Mouse (Mus musculus) layer of hippocampus, postnatal 10 days (tissue): ENCODE measurements around the gene Dus1l. TPM values are rescaled to one million over a fixed set of nuclear protein-coding genes. Genes with fewer than 3 reads are reported as not detected.
"Not testable (repeated sequence)": the region's sequence is repeated elsewhere in the genome, so short reads cannot be mapped to it uniquely, and the experiment has no call there.

Experiments
- DNase-seq, 2 experiments: peaks; one replicate each; pipeline ENCODE4 v3.0.0; 2021; ENCODE audit warnings: low spot score in 2 of 2
- long read RNA-seq: library from polyadenylated mRNA; stranded (forward); transcript quantifications from one replicate; pipeline ENCODE4 v2.0.0, GENCODE M21; 2023
- total RNA-seq, 2 experiments: library from RNA; stranded (reverse); gene quantifications; 2 replicates each; pipeline ENCODE4 v1.2.3; 2021

Gene Dus1l
- 10 to 100 TPM; 42.3 to 44.5 TPM for total RNA-seq
- long read RNA-seq, partial matches to known transcripts: 21 of 37 reads
- long read RNA-seq, other reads (novel, unspliced or antisense): 16 of 37 reads

- DNase-seq: peak; percentile 100
Measured at GRCm38 (mm10) chr11:120795756-120796613, at the start of gene Dus1l. Gene Dus1l, minus strand, starts transcription at chr11:120796403.

DNA sequence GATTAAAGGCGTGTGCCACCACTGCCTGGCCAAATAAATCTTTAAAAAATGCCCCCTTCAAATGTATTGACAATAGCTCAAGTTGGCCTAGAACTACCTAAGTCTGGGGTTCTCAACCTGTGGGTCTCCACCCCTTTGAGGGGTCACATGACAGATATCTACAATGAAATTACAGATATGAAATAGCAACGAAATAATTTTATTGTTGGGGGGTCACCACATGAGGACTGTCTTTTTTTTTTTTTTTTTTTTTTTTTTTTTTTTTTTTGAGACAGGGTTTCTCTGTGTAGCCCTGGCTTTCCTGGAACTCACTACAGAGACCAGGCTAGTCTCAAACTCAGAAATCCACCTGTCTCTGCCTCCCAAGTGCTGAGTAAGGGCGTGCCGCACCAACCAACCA, 48.1 kb upstream of the Dus1l start:
- no peak for DNase-seq

DNA sequence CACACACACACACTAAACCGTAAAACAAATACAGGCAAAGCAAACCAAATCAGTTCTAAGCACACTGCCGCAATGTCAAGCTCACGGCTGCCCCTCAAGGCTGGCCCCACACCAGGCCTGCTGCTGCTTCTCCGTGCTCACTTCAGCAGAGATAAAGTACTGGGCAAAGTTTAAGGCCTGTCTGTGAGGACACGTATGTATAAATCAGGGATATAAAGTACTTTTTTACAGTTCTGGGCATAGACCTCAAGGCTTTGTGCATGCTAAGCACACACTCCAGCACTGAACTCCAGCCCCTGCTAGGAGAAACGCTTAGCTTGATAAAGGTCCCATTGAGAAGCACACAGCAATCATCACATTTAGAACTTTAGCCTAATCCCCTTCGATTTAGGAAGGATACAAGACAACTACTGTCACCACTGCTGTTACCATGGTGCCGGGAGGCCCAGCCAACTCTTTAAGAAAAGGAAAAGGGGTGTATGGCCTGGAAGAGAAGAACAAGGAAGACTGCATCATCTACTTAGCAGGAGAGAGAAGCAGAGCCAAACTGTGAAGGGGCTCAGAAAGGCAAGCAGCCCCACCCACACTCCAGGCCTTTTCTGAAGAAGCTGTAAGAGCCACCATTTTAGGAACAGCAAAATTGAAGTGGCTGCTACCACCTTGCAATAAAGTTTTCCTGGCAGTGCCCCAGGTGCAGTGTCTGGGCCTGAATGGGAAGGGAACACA, 37.5 kb upstream of the Dus1l start:
- no peak for DNase-seq

DNA sequence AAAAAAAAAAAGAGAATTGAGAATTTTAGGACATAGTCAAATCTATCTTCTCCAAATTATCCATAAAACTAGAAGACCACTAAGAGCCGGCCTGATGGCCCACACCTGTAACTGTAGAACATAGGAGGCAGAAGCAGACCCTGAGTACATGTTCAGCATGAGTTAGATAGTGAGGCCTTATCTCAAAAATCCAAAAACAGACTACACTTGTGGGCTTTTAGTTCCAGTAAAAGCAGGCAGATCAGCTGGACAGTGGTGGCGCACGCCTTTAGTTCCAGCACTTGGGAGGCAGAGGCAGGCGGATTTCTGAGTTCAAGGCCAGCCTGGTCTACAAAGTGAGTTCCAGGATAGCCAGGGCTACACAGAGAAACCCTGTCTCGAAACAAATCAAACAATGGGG, 36.8 kb upstream of the Dus1l start:
- not testable (repeated sequence) for DNase-seq

DNA sequence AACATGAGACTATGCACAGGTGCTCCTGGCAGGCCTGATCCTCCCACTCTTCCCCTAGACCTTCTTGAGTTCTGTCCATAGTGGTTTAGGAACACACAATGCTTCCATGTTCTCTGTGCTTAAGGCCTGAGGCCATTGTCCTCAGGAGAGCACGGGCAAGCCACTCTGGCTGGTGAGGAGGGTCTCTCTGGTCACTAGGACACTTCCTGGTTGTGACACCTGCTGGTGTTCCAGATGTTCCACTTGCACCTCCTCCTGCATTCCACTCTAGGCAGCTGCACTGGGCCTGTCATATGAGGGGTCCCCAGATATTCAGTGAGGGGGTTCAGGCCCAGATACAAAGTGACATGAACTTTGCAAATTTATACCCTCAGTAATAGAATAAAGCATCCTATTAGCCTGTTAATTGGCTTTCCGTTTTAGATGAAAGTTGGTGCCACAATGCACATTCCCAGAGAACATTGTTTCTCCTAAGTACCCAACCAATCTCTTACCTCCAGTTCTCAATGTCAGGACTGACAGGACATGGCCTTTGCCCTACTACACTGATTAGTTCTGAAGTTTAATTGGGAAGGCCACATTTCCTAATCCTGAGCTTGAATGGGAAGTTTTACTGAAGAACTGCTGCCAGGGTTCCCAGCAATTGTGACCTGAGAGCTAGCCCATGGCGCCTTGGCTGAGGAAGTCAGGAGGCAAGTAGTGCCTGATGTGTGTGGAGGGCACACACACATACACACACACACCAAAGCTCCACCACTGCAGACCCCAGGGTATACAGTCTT, 35.6 kb upstream of the Dus1l start:
- no peak for DNase-seq

- DNase-seq: peak in 1 of 2 experiments; percentile 10
Measured at GRCm38 (mm10) chr11:120830686-120831085, 34.5 kb upstream of the Dus1l start.

DNA sequence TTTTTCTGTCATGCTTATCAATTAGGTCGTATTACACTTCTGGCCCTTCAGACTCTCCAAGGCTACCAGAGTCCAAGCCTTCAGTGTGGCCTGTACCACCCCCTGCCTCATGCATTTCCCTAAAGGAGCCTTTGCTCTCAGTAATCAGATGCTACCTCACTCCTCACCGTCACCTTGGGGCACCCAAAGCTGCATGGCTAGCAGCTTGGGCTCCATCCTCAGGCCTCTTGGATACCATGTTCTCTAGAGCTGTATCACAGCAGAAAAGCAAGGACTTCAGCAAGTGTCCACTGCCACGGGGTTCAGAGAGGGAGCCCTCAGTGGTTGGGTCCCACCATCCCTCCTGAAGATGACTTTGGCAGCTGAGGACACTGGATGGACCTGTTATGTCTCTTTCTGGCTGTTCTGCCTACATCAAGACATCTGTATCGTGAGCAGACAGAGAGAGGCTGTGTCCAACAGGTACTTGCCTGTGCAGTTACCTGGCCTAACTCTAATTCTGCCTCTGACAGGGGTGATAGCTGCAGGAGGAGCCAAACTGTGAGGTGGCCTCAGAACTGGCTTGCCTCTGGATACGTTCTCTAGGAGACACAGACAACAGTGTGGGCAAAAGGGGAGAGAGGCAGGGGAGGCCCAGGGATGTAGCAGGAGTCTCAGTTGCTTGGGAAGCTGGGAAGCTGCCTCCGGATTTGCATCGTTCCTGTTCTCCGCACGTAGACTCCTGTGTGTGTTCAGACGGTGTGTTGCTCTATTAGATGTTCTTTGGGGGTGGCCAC, 33.7 kb upstream of the Dus1l start:
- DNase-seq: no peak

DNA sequence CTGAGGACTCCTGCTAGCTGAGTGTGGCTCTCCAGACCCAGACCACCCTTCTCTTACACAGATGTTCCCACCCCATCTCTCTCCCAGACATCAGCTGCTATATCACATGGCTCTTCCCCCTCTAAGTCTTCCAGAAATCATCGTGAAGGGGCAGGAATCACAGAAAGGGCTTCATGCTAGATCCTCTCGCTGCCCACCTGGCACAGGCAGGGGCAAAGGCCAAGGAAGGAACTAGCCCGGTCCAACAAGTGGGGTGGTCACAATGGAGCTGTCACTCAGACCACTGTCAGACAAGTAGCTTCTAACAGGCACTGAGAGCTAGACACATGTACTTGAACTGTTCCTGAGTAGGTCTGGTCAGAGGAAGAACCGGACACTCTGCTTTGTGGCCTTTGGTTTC, 32.2 kb upstream of the Dus1l start:
- peak in 1 of 2 experiments; percentile 2 for DNase-seq

- peak; percentile 3 to 11 for DNase-seq
Measured at GRCm38 (mm10) chr11:120826016-120826953, 30.1 kb upstream of the Dus1l start.

- DNase-seq: peak; percentile 36 to 38
Measured at GRCm38 (mm10) chr11:120825289-120825863, 29.2 kb upstream of the Dus1l start.

DNA sequence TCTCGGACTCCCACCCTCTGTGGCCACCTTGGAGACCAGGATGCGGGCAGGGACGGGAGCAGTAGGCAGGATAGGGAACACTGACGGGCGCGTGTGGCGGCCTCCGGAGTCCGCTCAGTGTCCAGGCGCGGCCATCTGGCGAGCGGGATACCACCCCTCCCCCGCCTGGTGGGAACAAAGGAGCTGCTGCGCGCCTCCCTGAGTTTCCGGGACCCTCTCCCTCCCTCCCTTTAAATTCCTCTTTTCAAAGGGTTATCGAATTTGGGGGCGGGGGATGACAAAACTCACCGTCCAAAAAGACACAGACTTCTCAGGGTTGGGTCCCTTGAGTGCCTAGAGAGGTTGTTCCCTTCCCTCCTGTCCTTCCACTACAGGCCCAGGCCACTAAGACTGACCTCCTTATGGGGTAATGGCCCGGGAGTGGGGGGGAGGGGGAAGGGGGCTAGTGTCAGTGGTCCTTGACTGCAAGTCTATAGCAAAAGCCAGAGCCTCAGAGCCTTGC, 28.6 kb upstream of the Dus1l start:
- DNase-seq: no peak

DNA sequence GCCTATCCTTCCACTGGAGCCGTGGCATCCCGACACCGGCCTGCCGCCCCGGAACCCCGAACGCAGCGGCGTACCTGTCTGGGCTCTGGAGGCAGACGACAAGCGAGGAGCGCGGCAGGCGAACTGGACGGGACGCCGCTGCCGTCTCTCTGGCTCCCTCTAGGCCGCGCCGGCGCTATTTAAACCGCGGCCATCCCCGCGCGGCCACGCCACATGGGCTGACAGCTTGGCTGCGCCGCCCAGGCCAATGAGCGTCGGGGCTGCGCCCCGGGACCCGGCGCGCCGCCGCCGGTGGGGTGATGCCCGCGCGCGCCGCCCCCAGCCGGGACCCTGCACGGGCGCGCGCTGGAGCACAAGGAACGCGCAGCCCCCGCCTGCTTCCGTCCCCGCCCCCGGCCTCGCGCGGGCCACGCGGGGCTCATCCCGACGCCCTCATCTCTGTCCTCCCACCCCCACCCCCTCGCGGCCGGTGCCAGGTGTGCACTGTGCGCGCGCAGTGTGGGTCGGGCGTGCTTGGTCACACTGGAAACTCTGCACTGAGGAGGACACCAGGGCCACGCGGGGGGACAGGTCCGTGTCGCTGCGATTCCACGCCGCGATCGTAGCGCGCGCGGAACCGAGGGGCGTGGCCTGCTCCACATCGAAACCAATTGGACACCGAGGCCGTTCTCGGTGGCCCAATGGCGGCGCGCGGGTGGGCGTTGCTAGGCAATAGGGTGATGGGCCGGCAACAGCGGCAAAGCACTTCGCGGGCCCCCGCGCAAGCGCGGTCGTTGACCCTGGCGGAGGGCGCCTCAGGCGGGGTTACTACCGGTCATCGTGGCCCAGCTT, 28.0 kb upstream of the Dus1l start, which contains the start of gene Fasn:
Gene Fasn, minus strand, starts transcription at position 592 of the 831 bp plus-strand sequence.
- peak; percentile 98 to 99 for DNase-seq

DNA sequence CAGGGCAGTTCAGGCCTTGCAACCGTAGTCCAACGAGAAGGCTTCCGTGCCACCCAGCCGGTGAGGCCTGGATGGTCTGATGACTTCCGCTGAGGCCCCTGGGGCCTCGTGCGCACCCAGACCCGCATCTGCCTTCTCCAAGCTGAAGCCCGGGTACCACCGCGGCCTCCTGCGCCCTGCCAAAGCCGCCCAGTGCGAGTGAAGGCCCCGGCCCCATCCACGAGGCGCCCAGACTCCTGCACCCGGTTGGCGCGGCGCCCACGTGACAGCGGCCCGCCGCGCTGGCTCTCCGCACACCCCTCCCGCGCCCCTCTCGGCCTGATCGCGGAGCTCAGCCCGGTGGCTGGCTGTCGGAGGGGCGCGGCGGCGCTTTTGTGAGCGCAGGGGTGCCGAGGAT, 27.3 kb upstream of the Dus1l start:
- no peak for DNase-seq

DNA sequence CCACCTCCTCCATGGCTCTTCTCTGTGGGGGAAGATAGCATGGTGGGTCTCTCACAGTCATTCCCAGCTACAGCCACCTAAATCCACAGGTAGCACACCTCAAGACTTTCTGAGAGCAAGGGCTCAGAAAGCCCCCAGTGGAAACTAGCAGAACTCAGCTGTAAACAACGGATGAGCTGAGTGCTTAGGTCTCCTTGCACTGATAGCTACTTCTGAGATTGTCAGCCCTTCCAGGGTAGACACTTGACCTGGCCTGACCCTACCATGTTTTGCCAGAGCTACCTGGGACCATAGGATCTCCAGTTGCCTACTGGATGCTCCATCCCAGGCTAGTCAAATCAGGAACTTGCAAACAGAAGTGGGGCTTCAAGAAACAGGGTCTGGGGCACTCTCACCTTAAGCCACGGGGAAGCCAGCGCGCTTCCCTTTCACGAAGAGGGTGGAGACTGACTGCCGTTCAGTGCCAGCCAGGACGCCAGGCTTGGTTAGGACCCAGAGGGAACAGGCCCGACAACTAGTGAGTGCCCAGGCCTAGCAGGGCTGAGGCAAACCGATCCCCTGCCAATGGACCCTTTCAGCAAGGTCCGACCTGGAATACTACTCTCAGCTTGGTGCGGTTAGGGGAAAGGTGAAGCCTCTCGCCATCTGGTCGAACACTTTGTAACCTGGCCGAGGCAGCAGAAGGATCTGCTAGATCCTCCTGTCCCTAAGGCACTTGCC, 26.8 kb upstream of the Dus1l start:
- DNase-seq: peak in 1 of 2 experiments; percentile 53

- DNase-seq: peak; percentile 4 to 17
Measured at GRCm38 (mm10) chr11:120822321-120822720, 26.1 kb upstream of the Dus1l start.

GRCm38 (mm10) chr11:120821076-120821922, 25.1 kb upstream of the Dus1l start:
- DNase-seq: peak; percentile 12 to 13
